Mouse (Mus musculus) adrenal gland, postnatal 25 days (tissue): ENCODE data around the gene Ulk4. TPM values are rescaled to one million over a fixed set of nuclear protein-coding genes. Genes with fewer than 3 reads are reported as not detected.

Experiments used
- DNase-seq: peaks from one replicate; pipeline ENCODE4 v3.0.0; 2021; ENCODE audit warnings: mixed read lengths
- total RNA-seq: library from RNA; stranded (reverse); gene quantifications from 2 replicates; pipeline ENCODE4 v1.2.3, GENCODE M21; 2021

The Ulk4 gene
- total RNA-seq, 1 experiment from 2014 or later, result 3.2 TPM

DNA sequence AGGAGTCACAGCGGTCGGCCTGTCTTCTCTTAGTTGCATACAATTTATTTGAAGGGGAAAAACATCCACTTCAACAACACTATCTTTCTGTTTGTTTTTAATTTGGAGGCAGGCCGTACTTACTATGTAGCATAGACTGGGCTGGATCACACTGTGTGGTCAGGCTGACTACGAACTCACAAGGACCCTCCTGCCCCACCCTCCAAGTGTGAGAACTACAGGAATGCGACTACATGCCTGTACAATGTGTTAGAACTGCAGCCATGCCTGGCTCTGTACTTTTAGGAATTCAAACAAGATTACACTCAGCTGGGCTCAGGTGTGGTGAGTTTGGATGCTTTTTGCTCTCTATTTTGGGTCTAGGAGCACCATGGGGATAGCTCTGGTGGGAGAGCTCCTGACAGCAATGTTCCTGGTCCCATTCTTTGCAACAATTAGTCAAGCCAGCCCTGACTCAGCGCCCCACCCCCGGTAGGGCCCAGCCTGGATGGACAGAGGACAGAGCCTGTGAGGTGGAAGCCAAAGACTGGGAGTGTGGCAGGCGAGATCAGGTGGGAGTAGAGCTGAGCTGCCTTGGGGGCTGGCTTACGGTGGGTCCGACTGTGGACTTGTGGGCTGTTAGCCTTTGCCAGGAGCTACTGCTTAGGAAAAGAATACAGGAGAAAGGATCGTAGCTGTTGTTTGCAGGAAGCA is 261.0 kb downstream of the Ulk4 start:
- no peak for DNase-seq

DNA sequence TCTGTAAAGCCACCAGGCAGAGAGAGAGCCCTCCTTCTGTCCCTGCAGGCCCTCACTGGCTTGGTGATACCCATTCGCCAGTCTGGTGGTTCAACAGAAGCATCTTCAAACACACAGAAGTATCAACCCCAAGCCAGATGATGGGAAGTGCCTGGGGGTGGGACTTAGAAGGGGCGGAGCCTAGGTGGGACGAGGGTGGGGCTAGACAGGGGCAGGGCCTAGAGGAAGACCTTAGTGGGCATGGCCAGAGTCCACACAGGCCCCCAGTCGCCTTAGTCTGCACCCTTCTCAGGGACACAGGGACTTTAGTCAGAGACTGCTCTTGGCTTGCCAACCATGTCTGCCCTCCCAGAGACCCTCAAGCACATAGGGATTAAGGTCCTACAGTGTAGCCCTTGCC is 265.5 kb downstream of the Ulk4 start:
- no peak for DNase-seq

DNA sequence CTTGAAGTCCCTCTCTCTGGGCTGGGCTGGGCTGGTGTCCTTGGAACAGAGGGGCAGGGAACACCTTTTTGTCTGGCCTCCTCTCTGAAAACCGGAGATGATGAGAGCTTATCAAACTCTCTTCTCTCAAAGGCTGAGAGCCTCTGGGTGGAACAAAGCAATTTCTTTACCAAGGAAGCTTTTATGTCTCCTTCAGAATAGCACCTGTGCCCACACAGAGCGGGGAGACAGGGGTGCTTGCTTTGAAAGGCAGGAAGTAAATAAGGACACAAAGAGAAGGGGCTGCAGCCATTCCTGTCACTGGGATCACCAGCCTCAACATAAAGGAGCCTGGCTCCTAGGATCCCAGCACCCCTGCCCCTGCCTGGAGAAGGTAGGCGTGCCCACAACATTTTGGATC is 266.5 kb downstream of the Ulk4 start:
- DNase-seq, result no peak

- no peak for DNase-seq
Observed at GRCm38 (mm10) chr9:121005961-121006360, 271.0 kb downstream of the Ulk4 start.

DNA sequence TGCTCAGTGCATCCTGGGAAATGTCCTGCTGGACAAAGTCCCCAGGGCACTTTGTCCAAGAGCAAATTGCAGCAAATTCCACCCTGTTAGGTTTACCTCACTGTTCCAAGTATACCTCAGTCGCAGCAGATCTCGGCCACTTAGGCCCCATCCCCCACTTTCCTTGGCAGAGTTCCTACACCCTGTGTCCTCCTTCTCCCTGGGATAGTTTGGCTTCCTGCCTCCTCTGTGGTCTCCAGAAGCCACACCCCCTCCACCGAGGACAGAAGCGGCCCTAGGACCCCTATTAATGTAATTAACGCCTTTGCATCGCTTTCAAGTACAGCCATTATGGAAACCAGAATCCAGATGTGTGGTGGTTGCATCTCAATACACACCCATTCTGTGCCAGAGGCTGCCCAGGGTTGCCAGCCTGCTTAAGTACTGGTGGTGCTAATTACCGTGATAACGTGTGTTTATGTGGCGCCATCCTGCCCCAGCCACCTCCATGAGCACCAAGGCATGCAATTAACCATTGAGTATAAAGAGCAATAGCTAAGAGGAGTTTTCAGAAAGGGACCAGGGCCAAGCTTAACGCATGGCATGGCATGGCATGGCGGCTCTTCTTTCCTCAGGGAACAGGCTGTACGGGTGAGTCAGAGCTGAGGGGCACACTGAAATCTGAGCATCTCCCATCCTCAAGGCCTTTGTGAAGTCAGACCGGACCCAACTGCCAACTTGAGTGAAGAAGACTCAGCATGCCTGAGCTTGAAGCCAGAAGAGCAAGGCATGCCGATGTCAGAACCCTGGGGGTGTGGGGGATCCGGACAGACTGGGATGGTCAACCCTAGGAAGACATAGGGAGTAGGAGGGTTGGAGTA is 275.1 kb downstream of the Ulk4 start:
- DNase-seq, result peak; percentile 30

DNA sequence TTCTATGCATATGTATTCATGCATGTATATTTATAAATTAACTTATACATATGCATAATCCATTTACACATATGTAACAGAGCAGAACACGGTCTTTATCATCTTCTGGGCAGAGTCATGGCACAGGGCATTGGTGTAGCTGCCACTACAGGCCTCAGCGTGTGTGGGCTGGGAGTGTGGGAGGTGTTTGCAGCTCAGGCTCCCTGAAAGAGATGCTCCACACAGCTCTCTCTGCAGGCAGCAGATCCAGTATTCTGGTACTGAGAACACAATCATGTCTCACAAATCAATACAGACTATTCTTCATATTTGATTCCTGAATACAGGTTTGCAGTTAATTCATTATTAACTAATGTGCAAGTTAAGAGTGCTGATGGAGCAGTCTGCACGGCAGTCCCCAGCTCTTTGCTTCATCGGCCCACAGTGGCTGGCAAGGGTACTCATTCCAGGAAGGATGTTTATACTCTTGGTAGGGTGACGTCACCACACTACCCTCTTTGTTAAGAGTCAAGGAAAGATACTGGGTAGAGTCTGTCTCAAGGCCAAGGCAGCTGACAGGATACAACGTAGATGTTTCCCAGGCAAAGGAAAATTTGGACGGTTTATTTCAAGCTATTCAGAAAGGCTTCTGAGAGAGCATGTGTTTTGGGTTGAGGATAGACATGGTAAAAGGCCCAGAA is 276.2 kb downstream of the Ulk4 start:
- DNase-seq, result no peak

GRCm38 (mm10) chr9:120998696-120999095 is 278.3 kb downstream of the Ulk4 start:
- DNase-seq, result no peak

- no peak for DNase-seq
Observed at GRCm38 (mm10) chr9:120994223-120995155, 282.5 kb downstream of the Ulk4 start.

DNA sequence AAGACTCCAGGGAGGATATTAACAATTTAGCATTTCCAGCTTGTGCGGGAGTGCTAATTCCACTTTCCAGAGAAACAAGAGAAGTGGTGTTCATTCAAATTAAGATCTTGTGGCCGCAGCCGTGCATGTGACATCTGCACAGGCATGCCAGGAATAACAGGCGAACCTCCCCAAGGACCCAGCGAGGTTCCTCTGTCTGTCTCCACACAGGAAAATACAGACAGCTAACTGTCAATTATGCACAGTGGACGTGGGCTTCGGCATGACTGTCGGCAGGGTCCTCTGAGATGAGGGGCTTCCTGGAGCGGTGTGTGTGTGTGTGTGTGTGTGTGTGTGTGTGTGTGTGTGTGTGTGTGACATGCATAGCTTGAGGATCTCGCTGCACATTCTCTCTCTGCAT is 284.0 kb downstream of the Ulk4 start:
- no peak for DNase-seq

- DNase-seq, result no peak
Observed at GRCm38 (mm10) chr9:120991801-120992200, 285.2 kb downstream of the Ulk4 start.

DNA sequence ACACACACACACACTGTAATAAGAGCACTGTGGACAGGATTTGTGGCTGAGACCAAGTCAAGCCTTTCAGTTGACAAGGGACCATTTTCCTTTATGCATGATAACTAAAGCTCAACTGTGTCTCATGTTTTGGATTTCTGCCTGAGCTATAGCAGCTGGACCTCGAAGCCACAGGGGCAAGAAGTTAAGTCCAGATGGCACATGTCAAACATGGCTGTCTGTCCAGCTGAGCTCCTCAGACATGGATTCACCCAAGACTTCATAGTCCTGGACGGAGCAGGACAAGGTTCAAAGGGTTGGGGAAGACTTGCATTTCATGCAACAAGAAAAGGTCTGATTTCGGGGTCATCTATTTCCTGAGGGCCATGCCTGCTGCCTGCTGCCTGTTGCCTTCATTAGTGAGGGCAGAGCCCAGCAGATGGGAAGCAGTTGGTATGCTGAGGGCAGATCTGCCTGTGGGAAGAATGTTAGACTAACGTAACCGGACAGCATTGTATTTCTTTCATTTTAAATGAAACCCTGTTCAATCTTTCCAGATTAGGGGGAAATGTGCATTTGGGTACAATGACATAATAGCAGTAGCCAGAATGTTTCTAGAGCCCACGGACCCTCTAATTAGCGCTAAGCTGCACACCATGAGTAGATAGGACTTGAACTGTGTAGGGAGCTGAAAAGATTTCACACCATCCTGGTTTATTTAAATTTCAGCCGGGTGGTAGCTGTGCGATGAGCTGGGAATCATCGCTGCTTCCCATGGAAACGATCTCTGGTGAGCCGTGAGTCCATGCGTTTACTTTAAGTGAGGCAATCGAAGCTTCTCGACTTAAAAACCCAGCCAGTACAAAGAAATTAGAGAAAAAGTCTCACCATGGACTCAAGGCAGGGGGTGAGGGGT is 286.9 kb downstream of the Ulk4 start:
- no peak for DNase-seq

- no peak for DNase-seq
Observed at GRCm38 (mm10) chr9:120988088-120988487, 288.9 kb downstream of the Ulk4 start.

DNA sequence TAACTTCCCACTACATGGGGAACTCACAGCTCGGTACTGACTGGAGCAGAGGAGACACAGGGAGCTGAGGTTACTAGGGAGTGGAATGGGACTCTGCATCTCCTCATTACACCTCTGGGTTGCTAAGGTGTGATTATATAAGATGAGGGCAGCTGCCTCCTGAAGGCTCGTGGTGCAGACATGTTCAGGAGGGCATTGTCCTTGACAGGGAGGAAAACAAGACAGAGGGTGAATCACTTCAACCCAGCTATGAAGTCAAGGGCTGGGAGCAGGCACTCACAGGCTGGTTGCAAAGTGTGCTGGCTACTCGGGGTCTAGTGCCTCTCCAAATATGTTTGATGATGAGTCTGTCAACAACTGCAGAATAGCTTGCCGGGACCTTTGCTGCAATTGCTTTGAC is 290.0 kb downstream of the Ulk4 start:
- no peak for DNase-seq

DNA sequence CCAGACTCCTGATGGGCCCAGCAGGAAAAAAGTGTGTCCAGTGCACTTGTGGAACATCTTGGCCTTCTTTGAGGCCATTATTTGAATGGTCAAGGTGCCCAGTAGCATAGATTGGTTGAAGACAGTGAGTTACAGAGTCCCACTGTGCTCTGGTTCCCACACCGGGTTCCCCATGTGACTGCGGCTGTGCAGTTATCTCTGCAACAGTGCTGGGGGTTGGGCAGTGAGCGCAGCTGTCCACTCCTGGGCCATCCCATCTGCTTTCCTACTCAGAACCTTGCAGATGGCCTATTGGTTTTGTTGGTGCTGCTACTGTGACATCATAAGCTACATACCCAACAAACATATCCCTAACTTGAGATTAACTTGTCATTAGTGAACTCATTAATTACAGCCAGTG is 290.7 kb downstream of the Ulk4 start:
- no peak for DNase-seq

- no peak for DNase-seq
Observed at GRCm38 (mm10) chr9:120985524-120985923, 291.5 kb downstream of the Ulk4 start.

GRCm38 (mm10) chr9:120985009-120985408 is 292.0 kb downstream of the Ulk4 start:
- DNase-seq, result no peak

GRCm38 (mm10) chr9:120984509-120984908 is 292.5 kb downstream of the Ulk4 start:
- no peak for DNase-seq

- DNase-seq, result no peak
Observed at GRCm38 (mm10) chr9:120983849-120984248, 293.1 kb downstream of the Ulk4 start.

GRCm38 (mm10) chr9:120981777-120982176 is 295.2 kb downstream of the Ulk4 start:
- no peak for DNase-seq

DNA sequence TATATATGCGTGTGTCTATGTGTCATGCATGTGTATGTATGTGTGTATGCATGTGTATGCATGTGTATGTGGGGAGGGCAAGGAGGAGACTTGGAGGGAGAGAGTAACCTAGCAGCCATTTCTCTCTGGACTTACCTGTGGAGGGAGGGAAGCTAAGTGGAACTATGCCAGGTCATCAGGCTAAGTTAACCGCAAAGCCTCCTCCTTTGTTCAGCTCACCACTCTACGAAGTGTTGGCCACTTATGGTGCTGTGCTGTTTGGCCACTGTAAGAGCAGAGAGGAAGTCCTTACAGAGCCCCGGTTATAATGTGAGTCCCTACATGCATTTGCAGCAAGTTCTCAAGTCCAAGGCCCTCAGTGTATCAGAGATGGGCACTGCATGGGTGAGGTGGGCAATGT is 300.1 kb downstream of the Ulk4 start:
- no peak for DNase-seq

DNA sequence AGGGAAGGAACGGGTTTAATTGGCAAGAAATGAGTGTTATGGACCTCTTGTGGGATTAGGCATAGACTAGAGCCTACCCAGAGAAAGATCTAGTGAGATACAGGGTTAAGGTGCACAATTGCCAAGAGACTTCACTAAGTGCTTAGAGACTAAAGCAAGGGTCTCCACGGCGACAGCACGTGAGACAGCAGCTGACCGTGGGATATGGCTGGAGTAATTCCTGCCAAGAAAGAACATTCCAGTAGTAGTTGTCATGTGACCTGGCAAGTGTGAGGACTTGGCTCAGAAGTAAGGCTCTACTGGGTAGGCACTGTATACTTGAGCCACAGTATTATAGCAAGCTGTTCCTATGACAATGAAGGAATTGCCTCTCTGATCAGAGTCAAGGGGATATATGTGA is 300.8 kb downstream of the Ulk4 start:
- DNase-seq, result no peak
